Mouse (Mus musculus): ENCODE results near the gene Swt1. TPM values are rescaled to one million over a fixed set of nuclear protein-coding genes. Genes with fewer than 3 reads are reported as not detected.

The Swt1 gene
- total and polyA plus RNA-seq, 2 experiments from 2014 or later: 7.4 to 16.0 TPM

DNA sequence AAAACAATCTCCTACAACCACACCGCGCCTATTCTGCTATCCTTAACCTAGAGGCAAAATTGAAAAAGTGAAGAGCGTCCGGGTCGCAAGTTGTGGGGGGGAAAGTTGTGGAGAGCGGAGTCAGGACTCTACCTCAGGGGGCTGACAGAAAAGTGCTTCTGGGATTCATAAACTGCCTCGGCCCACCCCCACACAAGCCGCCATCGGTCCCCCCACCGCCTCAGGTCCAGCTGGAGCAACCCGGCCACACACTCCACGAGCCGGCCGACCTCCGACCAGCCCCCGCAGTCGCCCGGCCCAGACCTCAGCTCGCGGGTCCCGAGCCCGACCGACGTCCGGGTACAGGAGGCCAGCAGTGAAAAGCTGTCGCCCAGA, 380 bp downstream of the Swt1 start:
- Histone ChIP-seq H3K4me3 (ENCODE audit: low read depth, low read length) (peak overlapping the region; percentile 88), H3K9me3 (ENCODE audit: low read length) (no peaks in the 10 kb centered on the region), H3K4me2 (ENCODE audit: low read depth, low read length, poor library complexity, severe bottlenecking) (peak overlapping the region; percentile 61), H3K36me3 (ENCODE audit: insufficient read depth, low read length) (no peaks in the 10 kb centered on the region), H3K9ac (replicated peaks; ENCODE audit: low read length, poor library complexity, severe bottlenecking) (peak overlapping the region; percentile 68), H3K27ac (ENCODE audit: low read depth, low read length) (0 out of 2 replicates have a peak overlapping the region, but pooled peaks have one; percentile 47), H3K27me3 (ENCODE audit: insufficient read depth, low read length) (no peaks in the 10 kb centered on the region), H3K4me1 (ENCODE audit: insufficient read depth, low read length) (peaks cover 6% of the 10 kb centered on the region)
- DNase-seq (ENCODE audit: low spot score) (peak; percentile 3), ATAC-seq (ENCODE audit: low FRiP score) (peak; percentile 65)
- under 1% methylated on average over 26 of the region's 26 CpGs for WGBS
- TF ChIP-seq CTCF (IDR thresholded peaks at IDR 0.05): no peak

GRCm38 (mm10) chr1:151426947-151427600, 1.2 kb downstream of the Swt1 start:
- no peak for ATAC-seq (ENCODE audit: low FRiP score)

GRCm38 (mm10) chr1:151422178-151422577, 6.1 kb downstream of the Swt1 start:
- no peak for DNase-seq (ENCODE audit: low spot score)
- Histone ChIP-seq H3K9ac (replicated peaks; ENCODE audit: low read length, poor library complexity, severe bottlenecking) (no peak overlapping the region), H3K4me3 (ENCODE audit: low read depth, low read length) (no peak overlapping the region), H3K4me2 (ENCODE audit: low read depth, low read length, poor library complexity, severe bottlenecking) (no peak overlapping the region), H3K27me3 (ENCODE audit: insufficient read depth, low read length) (no peaks in the 10 kb centered on the region), H3K4me1 (ENCODE audit: insufficient read depth, low read length) (no peaks in the 10 kb centered on the region), H3K9me3 (ENCODE audit: low read length) (no peaks in the 10 kb centered on the region), H3K36me3 (ENCODE audit: insufficient read depth, low read length) (peaks cover 8% of the 10 kb centered on the region; the same call in 1 of the 2 replicates), H3K27ac (ENCODE audit: low read depth, low read length) (no peak overlapping the region)
- WGBS: 85% methylated on average over 3 of the region's 3 CpGs
- ATAC-seq (ENCODE audit: low FRiP score): no peak
- TF ChIP-seq CTCF (IDR thresholded peaks at IDR 0.05): no peak

More at GRCm38 (mm10) chr1:151426947-151427600, 1.2 kb downstream of the Swt1 start:
- no peak overlapping the region for H3K27ac ChIP-seq (ENCODE audit: low read depth, low read length)
- H3K36me3 ChIP-seq (ENCODE audit: insufficient read depth, low read length): no peaks in the 10 kb centered on the region
- WGBS: 34% methylated on average over 7 of the region's 7 CpGs
- H3K9me3 ChIP-seq (ENCODE audit: low read length): no peaks in the 10 kb centered on the region
- no peaks in the 10 kb centered on the region for H3K27me3 ChIP-seq (ENCODE audit: insufficient read depth, low read length)
- no peak for TF ChIP-seq CTCF (IDR thresholded peaks at IDR 0.05)
- H3K4me2 ChIP-seq (ENCODE audit: low read depth, low read length, poor library complexity, severe bottlenecking): peak overlapping the region; percentile 61
- peaks cover 6% of the 10 kb centered on the region for H3K4me1 ChIP-seq (ENCODE audit: insufficient read depth, low read length)
- 0 out of 2 replicates have a peak overlapping the region, but pooled peaks have one; percentile 13 for H3K9ac ChIP-seq (replicated peaks; ENCODE audit: low read length, poor library complexity, severe bottlenecking)
- H3K4me3 ChIP-seq (ENCODE audit: low read depth, low read length): peak overlapping the region; percentile 88; the same call in 1 of the 2 replicates
- DNase-seq (ENCODE audit: low spot score): no peak

- TF ChIP-seq CTCF (IDR thresholded peaks at IDR 0.05): no peak
- peaks cover 6% of the 10 kb centered on the region; the same call in 1 of the 2 replicates for H3K36me3 ChIP-seq (ENCODE audit: insufficient read depth, low read length)
- ATAC-seq (ENCODE audit: low FRiP score): no peak
- no peak overlapping the region for H3K4me2 ChIP-seq (ENCODE audit: low read depth, low read length, poor library complexity, severe bottlenecking)
- no peak overlapping the region for H3K4me3 ChIP-seq (ENCODE audit: low read depth, low read length)
- H3K9me3 ChIP-seq (ENCODE audit: low read length): no peaks in the 10 kb centered on the region
- no peaks in the 10 kb centered on the region for H3K27me3 ChIP-seq (ENCODE audit: insufficient read depth, low read length)
- no peaks in the 10 kb centered on the region for H3K4me1 ChIP-seq (ENCODE audit: insufficient read depth, low read length)
- no peak for DNase-seq (ENCODE audit: low spot score)
- H3K9ac ChIP-seq (replicated peaks; ENCODE audit: low read length, poor library complexity, severe bottlenecking): no peak overlapping the region
- no peak overlapping the region for H3K27ac ChIP-seq (ENCODE audit: low read depth, low read length)
- whole genome bisulfite sequencing: 88% methylated on average over 3 of the region's 3 CpGs
Measured at GRCm38 (mm10) chr1:151409827-151410226, 18.4 kb downstream of the Swt1 start.

DNA sequence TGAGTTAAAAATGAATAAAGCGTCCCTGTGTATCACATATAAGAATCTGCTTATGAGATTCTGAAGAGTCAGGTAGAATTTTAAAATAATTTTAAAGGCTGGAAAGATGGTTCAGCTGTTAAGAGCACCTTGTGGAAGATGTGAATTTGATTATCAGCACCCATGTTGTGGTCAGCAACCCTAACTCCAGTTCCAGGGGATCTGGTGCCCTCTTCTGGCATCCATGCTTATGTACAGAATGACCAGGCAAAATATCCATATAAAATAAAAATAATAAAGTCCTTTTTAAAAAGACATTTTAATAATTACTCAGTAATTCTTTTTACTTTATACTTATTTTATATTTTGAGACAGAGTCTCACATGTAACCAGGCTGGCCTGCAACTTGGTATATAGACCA, 38.2 kb downstream of the Swt1 start:
- Histone ChIP-seq H3K27ac (ENCODE audit: low read depth, low read length) (no peak overlapping the region), H3K4me2 (ENCODE audit: low read depth, low read length, poor library complexity, severe bottlenecking) (no peak overlapping the region), H3K36me3 (ENCODE audit: insufficient read depth, low read length) (no peaks in the 10 kb centered on the region; the same call in 1 of the 2 replicates), H3K9ac (replicated peaks; ENCODE audit: low read length, poor library complexity, severe bottlenecking) (no peak overlapping the region), H3K27me3 (ENCODE audit: insufficient read depth, low read length) (no peaks in the 10 kb centered on the region), H3K9me3 (ENCODE audit: low read length) (no peaks in the 10 kb centered on the region), H3K4me1 (ENCODE audit: insufficient read depth, low read length) (no peaks in the 10 kb centered on the region), H3K4me3 (ENCODE audit: low read depth, low read length) (no peak overlapping the region)
- peak; percentile 64 for TF ChIP-seq CTCF (IDR thresholded peaks at IDR 0.05)
- ATAC-seq (ENCODE audit: low FRiP score) (no peak), DNase-seq (ENCODE audit: low spot score) (no peak)
- WGBS: 100% methylated on average over 1 of the region's 1 CpGs

DNA sequence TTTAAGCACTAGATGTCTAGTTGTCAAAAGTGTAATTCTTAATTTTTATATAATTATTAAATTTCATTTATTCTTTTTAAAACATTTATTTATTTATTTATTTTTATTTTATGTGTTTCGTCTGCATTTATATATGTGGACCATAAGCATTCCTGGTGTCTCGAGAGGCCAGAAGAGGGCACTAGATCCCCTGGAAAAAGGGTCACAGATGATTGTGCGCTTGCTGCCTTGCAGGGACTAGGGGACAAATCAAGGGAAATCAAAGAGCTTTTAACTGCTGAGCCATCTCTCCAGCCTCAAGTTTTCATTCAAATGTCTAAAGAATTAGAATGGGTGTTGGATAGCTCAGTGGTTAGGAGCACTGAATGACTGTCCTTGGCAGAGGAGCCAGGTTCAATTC, 50.9 kb downstream of the Swt1 start:
- Histone ChIP-seq H3K27ac (ENCODE audit: low read depth, low read length) (no peak overlapping the region), H3K9ac (replicated peaks; ENCODE audit: low read length, poor library complexity, severe bottlenecking) (no peak overlapping the region), H3K4me3 (ENCODE audit: low read depth, low read length) (no peak overlapping the region), H3K27me3 (ENCODE audit: insufficient read depth, low read length) (no peaks in the 10 kb centered on the region), H3K4me1 (ENCODE audit: insufficient read depth, low read length) (no peaks in the 10 kb centered on the region), H3K4me2 (ENCODE audit: low read depth, low read length, poor library complexity, severe bottlenecking) (no peak overlapping the region), H3K9me3 (ENCODE audit: low read length) (no peaks in the 10 kb centered on the region), H3K36me3 (ENCODE audit: insufficient read depth, low read length) (no peaks in the 10 kb centered on the region)
- 91% methylated on average over 3 of the region's 3 CpGs for WGBS
- peak; percentile 23 for TF ChIP-seq CTCF (IDR thresholded peaks at IDR 0.05)
- ATAC-seq (ENCODE audit: low FRiP score) (no peak), DNase-seq (ENCODE audit: low spot score) (no peak)
